Mouse (Mus musculus): ENCODE results near the gene Rnf214. TPM values are rescaled to one million over a fixed set of nuclear protein-coding genes. Genes with fewer than 3 reads are reported as not detected.

The Rnf214 gene
- polyA plus RNA-seq, 1 experiment from 2014 or later: 39.8 TPM

GRCm38 (mm10) chr9:45946182-45946871 is 39.6 kb upstream of the Rnf214 start:
- no peak overlapping the region for H3K27ac ChIP-seq (ENCODE audit: low read length)
- H3K27me3 ChIP-seq (ENCODE audit: control insufficient read depth, insufficient read depth, low read length): no peaks in the 10 kb centered on the region
- peaks cover 15% of the 10 kb centered on the region; the same call in 1 of the 2 replicates for H3K36me3 ChIP-seq (ENCODE audit: control insufficient read depth, insufficient read depth, low read length)
- H3K4me1 ChIP-seq (ENCODE audit: control insufficient read depth, insufficient read depth, low read length): 0 out of 2 replicates have a peak, but pooled peaks cover 3% of the 10 kb centered on the region
- H3K9me3 ChIP-seq (replicated peaks; ENCODE audit: control insufficient read depth, low read length): no peaks in the 10 kb centered on the region
- H3K4me3 ChIP-seq (replicated peaks; ENCODE audit: low read length): no peak overlapping the region
- ATAC-seq (ENCODE audit: insufficient read depth, low FRiP score): no peak
- 85% methylated on average over 16 of the region's 16 CpGs for WGBS
- no peak overlapping the region for H3K9ac ChIP-seq (ENCODE audit: low read length)
- no peak overlapping the region for H3K4me2 ChIP-seq (ENCODE audit: low read depth, low read length)

- Histone ChIP-seq H3K4me2 (ENCODE audit: low read depth, low read length) (no peak overlapping the region), H3K36me3 (ENCODE audit: control insufficient read depth, insufficient read depth, low read length) (peaks cover 15% of the 10 kb centered on the region; the same call in 1 of the 2 replicates), H3K27me3 (ENCODE audit: control insufficient read depth, insufficient read depth, low read length) (no peaks in the 10 kb centered on the region), H3K27ac (ENCODE audit: low read length) (no peak overlapping the region), H3K4me3 (replicated peaks; ENCODE audit: low read length) (no peak overlapping the region), H3K4me1 (ENCODE audit: control insufficient read depth, insufficient read depth, low read length) (0 out of 2 replicates have a peak, but pooled peaks cover 3% of the 10 kb centered on the region), H3K9ac (ENCODE audit: low read length) (no peak overlapping the region), H3K9me3 (replicated peaks; ENCODE audit: control insufficient read depth, low read length) (no peaks in the 10 kb centered on the region)
- ATAC-seq (ENCODE audit: insufficient read depth, low FRiP score): no peak
- 80% methylated on average over 13 of the region's 13 CpGs for WGBS
These were observed 39.0 kb upstream of the Rnf214 start for GRCm38 (mm10) chr9:45945721-45946120.

GRCm38 (mm10) chr9:45944506-45945400 is 38.0 kb upstream of the Rnf214 start:
- peaks cover 15% of the 10 kb centered on the region; the same call in 1 of the 2 replicates for H3K36me3 ChIP-seq (ENCODE audit: control insufficient read depth, insufficient read depth, low read length)
- H3K27me3 ChIP-seq (ENCODE audit: control insufficient read depth, insufficient read depth, low read length): no peaks in the 10 kb centered on the region
- H3K9me3 ChIP-seq (replicated peaks; ENCODE audit: control insufficient read depth, low read length): no peaks in the 10 kb centered on the region
- no peak overlapping the region for H3K27ac ChIP-seq (ENCODE audit: low read length)
- H3K4me2 ChIP-seq (ENCODE audit: low read depth, low read length): no peak overlapping the region
- H3K9ac ChIP-seq (ENCODE audit: low read length): no peak overlapping the region
- 0 out of 2 replicates have a peak, but pooled peaks cover 3% of the 10 kb centered on the region for H3K4me1 ChIP-seq (ENCODE audit: control insufficient read depth, insufficient read depth, low read length)
- no peak overlapping the region for H3K4me3 ChIP-seq (replicated peaks; ENCODE audit: low read length)
- no peak for ATAC-seq (ENCODE audit: insufficient read depth, low FRiP score)
- WGBS: 80% methylated on average over 13 of the region's 13 CpGs

- ATAC-seq (ENCODE audit: insufficient read depth, low FRiP score): peak; percentile 22; the same call in 1 of the 2 replicates
- Histone ChIP-seq H3K27me3 (ENCODE audit: control insufficient read depth, insufficient read depth, low read length) (no peaks in the 10 kb centered on the region), H3K36me3 (ENCODE audit: control insufficient read depth, insufficient read depth, low read length) (peaks cover 11% of the 10 kb centered on the region; the same call in 1 of the 2 replicates), H3K9me3 (replicated peaks; ENCODE audit: control insufficient read depth, low read length) (no peaks in the 10 kb centered on the region), H3K4me2 (ENCODE audit: low read depth, low read length) (no peak overlapping the region), H3K4me3 (replicated peaks; ENCODE audit: low read length) (no peak overlapping the region), H3K27ac (ENCODE audit: low read length) (no peak overlapping the region), H3K9ac (ENCODE audit: low read length) (no peak overlapping the region), H3K4me1 (ENCODE audit: control insufficient read depth, insufficient read depth, low read length) (0 out of 2 replicates have a peak, but pooled peaks cover 3% of the 10 kb centered on the region)
- WGBS: 89% methylated on average over 8 of the region's 8 CpGs
These were observed 37.2 kb upstream of the Rnf214 start for GRCm38 (mm10) chr9:45943628-45944505.

- Histone ChIP-seq H3K4me1 (ENCODE audit: control insufficient read depth, insufficient read depth, low read length) (0 out of 2 replicates have a peak, but pooled peaks cover 3% of the 10 kb centered on the region), H3K4me2 (ENCODE audit: low read depth, low read length) (no peak overlapping the region), H3K27ac (ENCODE audit: low read length) (no peak overlapping the region), H3K9me3 (replicated peaks; ENCODE audit: control insufficient read depth, low read length) (no peaks in the 10 kb centered on the region), H3K4me3 (replicated peaks; ENCODE audit: low read length) (no peak overlapping the region), H3K9ac (ENCODE audit: low read length) (no peak overlapping the region), H3K27me3 (ENCODE audit: control insufficient read depth, insufficient read depth, low read length) (no peaks in the 10 kb centered on the region), H3K36me3 (ENCODE audit: control insufficient read depth, insufficient read depth, low read length) (peaks cover 11% of the 10 kb centered on the region; the same call in 1 of the 2 replicates)
- ATAC-seq (ENCODE audit: insufficient read depth, low FRiP score): no peak
- WGBS: 87% methylated on average over 8 of the region's 8 CpGs
These were observed 36.2 kb upstream of the Rnf214 start for GRCm38 (mm10) chr9:45942916-45943315.

GRCm38 (mm10) chr9:45942464-45942863 is 35.8 kb upstream of the Rnf214 start:
- H3K4me1 ChIP-seq (ENCODE audit: control insufficient read depth, insufficient read depth, low read length): 0 out of 2 replicates have a peak, but pooled peaks cover 3% of the 10 kb centered on the region
- H3K9ac ChIP-seq (ENCODE audit: low read length): no peak overlapping the region
- no peak overlapping the region for H3K4me2 ChIP-seq (ENCODE audit: low read depth, low read length)
- no peak overlapping the region for H3K27ac ChIP-seq (ENCODE audit: low read length)
- H3K36me3 ChIP-seq (ENCODE audit: control insufficient read depth, insufficient read depth, low read length): peaks cover 11% of the 10 kb centered on the region; the same call in 1 of the 2 replicates
- H3K9me3 ChIP-seq (replicated peaks; ENCODE audit: control insufficient read depth, low read length): no peaks in the 10 kb centered on the region
- WGBS: 89% methylated on average over 16 of the region's 16 CpGs
- ATAC-seq (ENCODE audit: insufficient read depth, low FRiP score): no peak
- no peaks in the 10 kb centered on the region for H3K27me3 ChIP-seq (ENCODE audit: control insufficient read depth, insufficient read depth, low read length)
- no peak overlapping the region for H3K4me3 ChIP-seq (replicated peaks; ENCODE audit: low read length)

GRCm38 (mm10) chr9:45941329-45941888 is 34.7 kb upstream of the Rnf214 start:
- Histone ChIP-seq H3K4me2 (ENCODE audit: low read depth, low read length) (no peak overlapping the region), H3K27me3 (ENCODE audit: control insufficient read depth, insufficient read depth, low read length) (no peaks in the 10 kb centered on the region), H3K9me3 (replicated peaks; ENCODE audit: control insufficient read depth, low read length) (no peaks in the 10 kb centered on the region), H3K4me1 (ENCODE audit: control insufficient read depth, insufficient read depth, low read length) (peaks cover 7% of the 10 kb centered on the region; the same call in 1 of the 2 replicates), H3K27ac (ENCODE audit: low read length) (no peak overlapping the region), H3K4me3 (replicated peaks; ENCODE audit: low read length) (no peak overlapping the region), H3K9ac (ENCODE audit: low read length) (no peak overlapping the region), H3K36me3 (ENCODE audit: control insufficient read depth, insufficient read depth, low read length) (peaks cover 11% of the 10 kb centered on the region; the same call in 1 of the 2 replicates)
- no peak for ATAC-seq (ENCODE audit: insufficient read depth, low FRiP score)
- WGBS: 62% methylated on average over 18 of the region's 18 CpGs

- 92% methylated on average over 6 of the region's 6 CpGs for WGBS
- Histone ChIP-seq H3K27ac (ENCODE audit: low read length) (no peak overlapping the region), H3K4me3 (replicated peaks; ENCODE audit: low read length) (no peak overlapping the region), H3K4me1 (ENCODE audit: control insufficient read depth, insufficient read depth, low read length) (peaks cover 12% of the 10 kb centered on the region), H3K36me3 (ENCODE audit: control insufficient read depth, insufficient read depth, low read length) (peaks cover 4% of the 10 kb centered on the region; the same call in 1 of the 2 replicates), H3K9me3 (replicated peaks; ENCODE audit: control insufficient read depth, low read length) (no peaks in the 10 kb centered on the region), H3K9ac (ENCODE audit: low read length) (no peak overlapping the region), H3K4me2 (ENCODE audit: low read depth, low read length) (no peak overlapping the region), H3K27me3 (ENCODE audit: control insufficient read depth, insufficient read depth, low read length) (no peaks in the 10 kb centered on the region)
- ATAC-seq (ENCODE audit: insufficient read depth, low FRiP score): no peak
These were observed 33.1 kb upstream of the Rnf214 start for GRCm38 (mm10) chr9:45939794-45940193.

Data from stomach, embryonic 16.5 days (tissue).